Mouse (Mus musculus): ENCODE results near the gene Lrrc2.

GRCm38 (mm10) chr9:110961386-110961785 lies 10.0 kb downstream of the Lrrc2 start:
- no peak for TF ChIP-seq CTCF (IDR thresholded peaks at IDR 0.05; ENCODE audit: insufficient read depth, low read length)
- TF ChIP-seq POLR2A (IDR thresholded peaks at IDR 0.05; ENCODE audit: borderline replicate concordance, extremely low read depth, low read depth, low read length), result no peak
